Mouse (Mus musculus) testis, adult 2 months (tissue): Measurements from ENCODE around the gene C130026I21Rik. TPM values are rescaled to one million over a fixed set of nuclear protein-coding genes. Genes with fewer than 3 reads are reported as not detected.
"Not testable (repeated sequence)": the region's sequence is repeated elsewhere in the genome, so short reads cannot be mapped to it uniquely, and the experiment has no call there.

Experiments
- H3K27ac ChIP-seq: fragments of 200-500 bp; 2 replicates; pipeline ENCODE4 v1.5.1; 2012; ENCODE audit warnings: low read depth, low read length; ENCODE audit not compliant: control insufficient read depth, insufficient read depth
- H3K27me3 ChIP-seq: fragments of 200-500 bp; 2 replicates; pipeline ENCODE4 v1.6.1; 2012; ENCODE audit warnings: mild to moderate bottlenecking, low read length, moderate library complexity; ENCODE audit not compliant: control insufficient read depth, insufficient read depth
- H3K36me3 ChIP-seq: fragments of 200-500 bp; 2 replicates; pipeline ENCODE4 v1.6.1; 2012; ENCODE audit warnings: mild to moderate bottlenecking, low read length; ENCODE audit not compliant: control insufficient read depth, insufficient read depth
- H3K4me1 ChIP-seq: fragments of 200-500 bp; 2 replicates; pipeline ENCODE4 v1.6.1; 2012; ENCODE audit warnings: low read length; ENCODE audit not compliant: control insufficient read depth, insufficient read depth
- H3K4me3 ChIP-seq: fragments of 200-500 bp; 2 replicates; pipeline ENCODE4 v1.5.1; 2012; ENCODE audit warnings: low read depth, mild to moderate bottlenecking, low read length, moderate library complexity, mixed read lengths; ENCODE audit not compliant: control insufficient read depth
- CTCF ChIP-seq: fragments of 200-500 bp; IDR thresholded peaks from 2 replicates; pipeline ENCODE4 v1.5.1; 2012; ENCODE audit warnings: low read depth, mild to moderate bottlenecking, inconsistent platforms, low read length, moderate library complexity; ENCODE audit not compliant: control insufficient read depth, insufficient read depth, insufficient replicate concordance
- POLR2A ChIP-seq: fragments of 200-500 bp; IDR thresholded peaks from 2 replicates; pipeline ENCODE4 v1.6.1; 2012; ENCODE audit warnings: low read depth, mild to moderate bottlenecking, inconsistent platforms, low read length, moderate library complexity; ENCODE audit not compliant: control insufficient read depth
- polyA plus RNA-seq: library from polyadenylated mRNA; depleted of rRNA; stranded (reverse); fragments of >200 nt; gene quantifications from 2 replicates; pipeline ENCODE4 v1.2.3, GENCODE M21; 2012; rRNA removed

Gene C130026I21Rik
- polyA plus RNA-seq, 1 experiment: 0.12 TPM

- not testable (repeated sequence) for H3K36me3 ChIP-seq, H3K4me1 ChIP-seq, H3K27ac ChIP-seq, H3K27me3 ChIP-seq, H3K4me3 ChIP-seq
These were observed 313.6 kb downstream of the C130026I21Rik start for GRCm38 (mm10) chr1:84956771-84957170.

- TF ChIP-seq CTCF (no peak), POLR2A (no peak)
- H3K27ac ChIP-seq: no peak overlapping the region
- H3K4me1 ChIP-seq: no peaks in the 10 kb centered on the region
- H3K27me3 ChIP-seq: no peaks in the 10 kb centered on the region
- no peak overlapping the region for H3K4me3 ChIP-seq
- H3K36me3 ChIP-seq: no peaks in the 10 kb centered on the region
These were observed 317.7 kb downstream of the C130026I21Rik start for GRCm38 (mm10) chr1:84952456-84953181.

- H3K27ac ChIP-seq: no peak overlapping the region
- no peaks in the 10 kb centered on the region for H3K36me3 ChIP-seq
- no peak for TF ChIP-seq CTCF
- no peak for TF ChIP-seq POLR2A
- H3K4me3 ChIP-seq: no peak overlapping the region
- H3K27me3 ChIP-seq: no peaks in the 10 kb centered on the region
- no peaks in the 10 kb centered on the region for H3K4me1 ChIP-seq
These were observed 318.8 kb downstream of the C130026I21Rik start for GRCm38 (mm10) chr1:84951566-84951965.

GRCm38 (mm10) chr1:84947390-84947789 lies 323.0 kb downstream of the C130026I21Rik start:
- Histone ChIP-seq H3K4me3 (no peak overlapping the region), H3K27me3 (no peaks in the 10 kb centered on the region), H3K27ac (no peak overlapping the region), H3K36me3 (no peaks in the 10 kb centered on the region), H3K4me1 (no peaks in the 10 kb centered on the region)
- TF ChIP-seq CTCF: no peak
- TF ChIP-seq POLR2A: no peak

GRCm38 (mm10) chr1:84945950-84946349 lies 324.4 kb downstream of the C130026I21Rik start:
- Histone ChIP-seq H3K4me1 (no peaks in the 10 kb centered on the region), H3K27me3 (no peaks in the 10 kb centered on the region), H3K4me3 (no peak overlapping the region), H3K36me3 (no peaks in the 10 kb centered on the region), H3K27ac (no peak overlapping the region)
- TF ChIP-seq CTCF (no peak), POLR2A (no peak)

- Histone ChIP-seq H3K4me1 (no peaks in the 10 kb centered on the region), H3K27me3 (no peaks in the 10 kb centered on the region), H3K4me3 (no peak overlapping the region), H3K36me3 (no peaks in the 10 kb centered on the region), H3K27ac (no peak overlapping the region)
- TF ChIP-seq POLR2A: no peak
- no peak for TF ChIP-seq CTCF
These were observed 326.8 kb downstream of the C130026I21Rik start for GRCm38 (mm10) chr1:84943549-84943948.

Other genes starting within 250 kb of the C130026I21Rik start
- not detected in 2 replicates for gene Gm10553, start 170.4 kb downstream of the C130026I21Rik start, polyA plus RNA-seq
- not detected in 2 replicates for gene A530032D15Rik, start 160.7 kb downstream of the C130026I21Rik start, polyA plus RNA-seq